Mouse (Mus musculus) midbrain, embryonic 10.5 days (tissue): ENCODE measurements at regions not wholly inside any gene's neighbourhood (a gene's known extent, or its start where the extent isn't known, plus 50 kb on each side); places are given as distances from the start of the nearest gene placed in this dataset.
"Not testable (repeated sequence)": the region's sequence is repeated elsewhere in the genome, so short reads cannot be mapped to it uniquely, and the experiment has no call there.

Experiments
- DNase-seq: peaks from one replicate; pipeline ENCODE4 v3.0.0-alpha.2; 2017; ENCODE audit warnings: low spot score
- H3K27ac ChIP-seq: fragments of 300-500 bp; sonication (generic); replicated peaks from 2 replicates; pipeline ENCODE4 v1.5.1; 2016; ENCODE audit warnings: mild to moderate bottlenecking
- H3K27me3 ChIP-seq: fragments of 300-500 bp; sonication (generic); 2 replicates; pipeline ENCODE4 v1.6.1; 2016; ENCODE audit warnings: low read depth, mild to moderate bottlenecking; ENCODE audit not compliant: poor library complexity, severe bottlenecking
- H3K36me3 ChIP-seq: fragments of 300-500 bp; sonication (generic); 2 replicates; pipeline ENCODE4 v1.6.1; 2016; ENCODE audit warnings: mild to moderate bottlenecking, moderate library complexity
- H3K4me1 ChIP-seq: fragments of 300-500 bp; sonication (generic); 2 replicates; pipeline ENCODE4 v1.6.1; 2016
- H3K4me3 ChIP-seq: fragments of 300-500 bp; sonication (generic); 2 replicates; pipeline ENCODE4 v1.5.1; 2016; ENCODE audit warnings: mild to moderate bottlenecking, moderate library complexity
- H3K9me3 ChIP-seq: fragments of 300-500 bp; sonication (generic); replicated peaks from 2 replicates; pipeline ENCODE4 v1.6.1; 2016; ENCODE audit warnings: mild to moderate bottlenecking
- WGBS: fragments of 180-500 bp; shearing (Covaris S2); methylation state at CpG from one replicate; pipeline ENCODE4 v1.1.7; 2016; 5-methylcytosine and 5-hydroxymethylcytosine counted together

- no peak overlapping the region for H3K27ac ChIP-seq
- no peaks in the 10 kb centered on the region for H3K36me3 ChIP-seq
- 41% methylated on average over 3 of the region's 3 CpGs for WGBS
- no peaks in the 10 kb centered on the region for H3K27me3 ChIP-seq
- no peak for DNase-seq
- H3K4me3 ChIP-seq = no peak overlapping the region
- no peaks in the 10 kb centered on the region for H3K9me3 ChIP-seq
- H3K4me1 ChIP-seq = no peaks in the 10 kb centered on the region
Observed at GRCm38 (mm10) chr13:4759965-4760364, 151.0 kb upstream of the Akr1e1 start.

- no peaks in the 10 kb centered on the region for H3K4me1 ChIP-seq
- H3K27ac ChIP-seq = no peak overlapping the region
- H3K27me3 ChIP-seq = no peaks in the 10 kb centered on the region
- H3K9me3 ChIP-seq = no peaks in the 10 kb centered on the region
- no peak overlapping the region for H3K4me3 ChIP-seq
- DNase-seq = no peak
- H3K36me3 ChIP-seq = no peaks in the 10 kb centered on the region
Observed at GRCm38 (mm10) chr13:4756529-4756928, 147.6 kb upstream of the Akr1e1 start.

GRCm38 (mm10) chr13:4742930-4743329, 134.0 kb upstream of the Akr1e1 start:
- Histone ChIP-seq H3K27ac (no peak overlapping the region), H3K9me3 (no peaks in the 10 kb centered on the region), H3K4me3 (no peak overlapping the region), H3K4me1 (no peaks in the 10 kb centered on the region), H3K27me3 (no peaks in the 10 kb centered on the region), H3K36me3 (no peaks in the 10 kb centered on the region)
- WGBS = 78% methylated on average over 2 of the region's 2 CpGs
- DNase-seq = no peak

GRCm38 (mm10) chr13:4716299-4716698, 107.3 kb upstream of the Akr1e1 start:
- H3K27ac ChIP-seq, H3K4me1 ChIP-seq, H3K36me3 ChIP-seq, DNase-seq, H3K27me3 ChIP-seq, H3K4me3 ChIP-seq, H3K9me3 ChIP-seq: not testable (repeated sequence)
- WGBS = 75% methylated on average over 2 of the region's 2 CpGs

GRCm38 (mm10) chr13:4714724-4715123, 105.8 kb upstream of the Akr1e1 start:
- Histone ChIP-seq H3K36me3 (no peaks in the 10 kb centered on the region), H3K27me3 (no peaks in the 10 kb centered on the region), H3K4me1 (no peaks in the 10 kb centered on the region), H3K4me3 (no peak overlapping the region), H3K9me3 (no peaks in the 10 kb centered on the region), H3K27ac (no peak overlapping the region)
- DNase-seq = no peak
- 93% methylated on average over 1 of the region's 1 CpGs for WGBS

GRCm38 (mm10) chr13:4712698-4713097, 103.7 kb upstream of the Akr1e1 start:
- Histone ChIP-seq H3K27me3 (no peaks in the 10 kb centered on the region), H3K9me3 (no peaks in the 10 kb centered on the region), H3K27ac (no peak overlapping the region), H3K4me1 (no peaks in the 10 kb centered on the region), H3K36me3 (no peaks in the 10 kb centered on the region), H3K4me3 (no peak overlapping the region)
- 82% methylated on average over 3 of the region's 3 CpGs for WGBS
- no peak for DNase-seq

- DNase-seq, H3K27ac ChIP-seq, H3K4me1 ChIP-seq, H3K9me3 ChIP-seq, H3K27me3 ChIP-seq, H3K36me3 ChIP-seq, H3K4me3 ChIP-seq: not testable (repeated sequence)
- WGBS = 47% methylated on average over 2 of the region's 2 CpGs
Observed at GRCm38 (mm10) chr13:4699591-4699990, 90.6 kb upstream of the Akr1e1 start.

- peak; percentile 39 for DNase-seq
- Histone ChIP-seq H3K27me3 (no peaks in the 10 kb centered on the region), H3K27ac (no peak overlapping the region), H3K4me3 (no peak overlapping the region), H3K36me3 (no peaks in the 10 kb centered on the region), H3K9me3 (no peaks in the 10 kb centered on the region), H3K4me1 (no peaks in the 10 kb centered on the region)
- WGBS = 37% methylated on average over 11 of the region's 11 CpGs
Observed at GRCm38 (mm10) chr13:4666375-4667140, 57.6 kb upstream of the Akr1e1 start.

- WGBS = 64% methylated on average over 3 of the region's 3 CpGs
- Histone ChIP-seq H3K27me3 (no peaks in the 10 kb centered on the region), H3K36me3 (no peaks in the 10 kb centered on the region), H3K4me1 (no peaks in the 10 kb centered on the region), H3K27ac (no peak overlapping the region), H3K4me3 (no peak overlapping the region), H3K9me3 (no peaks in the 10 kb centered on the region)
- DNase-seq = no peak
Observed at GRCm38 (mm10) chr13:4663390-4663789, 54.4 kb upstream of the Akr1e1 start.

GRCm38 (mm10) chr13:4662336-4663101, 53.5 kb upstream of the Akr1e1 start:
- Histone ChIP-seq H3K27me3 (no peaks in the 10 kb centered on the region), H3K9me3 (no peaks in the 10 kb centered on the region), H3K4me3 (no peak overlapping the region), H3K4me1 (no peaks in the 10 kb centered on the region), H3K27ac (no peak overlapping the region), H3K36me3 (no peaks in the 10 kb centered on the region)
- 63% methylated on average over 13 of the region's 13 CpGs for WGBS
- DNase-seq = no peak
